Mouse (Mus musculus): ENCODE results near the gene Gm853.

DNA sequence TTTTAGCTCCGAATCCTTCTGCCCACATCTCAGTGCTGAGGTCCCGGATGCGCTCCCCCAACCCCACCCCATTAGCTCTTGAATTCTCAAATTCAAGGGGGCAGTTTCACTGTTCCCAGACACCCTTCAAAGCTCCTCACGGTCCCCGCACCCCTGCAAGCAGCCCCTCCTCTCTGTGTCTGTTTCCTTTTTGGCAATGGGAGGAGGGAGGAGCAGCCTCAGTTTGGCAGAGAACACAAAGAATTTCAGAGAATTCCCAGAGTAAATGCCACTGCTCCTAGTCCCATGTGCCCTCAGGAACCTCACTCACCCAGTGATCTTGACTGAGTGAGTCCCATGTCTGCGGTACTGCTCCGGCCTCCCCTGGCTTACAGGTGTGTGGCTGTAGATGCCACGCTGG, 55.6 kb downstream of the Gm853 start:
- TF ChIP-seq CTCF (IDR thresholded peaks at IDR 0.05; ENCODE audit: insufficient read depth, low read depth, low read length), result no peak
- TF ChIP-seq POLR2A (IDR thresholded peaks at IDR 0.05; ENCODE audit: insufficient read depth, low read depth, low read length), result no peak
